In genomic region chr5:100643253-100643990, GRCm38 (mm10) we compare ENCODE assay signal across 8 mouse cellular contexts. TPM values are rescaled to one million over a fixed set of nuclear protein-coding genes. Genes with fewer than 3 reads are reported as not detected.
A peak's percentile ranks its signal among the peaks of the same experiment; 100 is the strongest.
DNase-seq lines count a peak whose midpoint lies in the region; ATAC-seq and TF ChIP-seq lines count a peak whose summit lies in the region.

No protein-coding gene starts in this region.

- H3K79me2 ChIP-seq in MEL (ENCODE audit: control insufficient read depth, insufficient read depth, low read length, poor library complexity), result no peaks in the 10 kb centered on the region

- no peak for TF ChIP-seq POLR2A in MEL (IDR thresholded peaks at IDR 0.05; ENCODE audit: control insufficient read depth in 1 of 2, insufficient read depth in 1 of 2, low read depth in 1 of 2, low read length in 2 of 2, poor library complexity in 1 of 2)

- H3K4me2 ChIP-seq in kidney, embryonic 15.5 days, result no peak overlapping the region
- no peak overlapping the region for H3K4me2 ChIP-seq in midbrain, embryonic 13.5 days (replicated peaks)
- H3K4me2 ChIP-seq in midbrain, embryonic 16.5 days (ENCODE audit: low read length), result no peak overlapping the region

- H3K36me3 ChIP-seq in kidney, embryonic 15.5 days, result no peaks in the 10 kb centered on the region
- peaks cover 0 to 23% of the 10 kb centered on the region in 2 experiments; a peak in 2 of 4 replicates for H3K36me3 ChIP-seq in MEL (ENCODE audit: control insufficient read depth in 1 of 2, insufficient read depth in 2 of 2, low read length in 2 of 2)
- no peaks in the 10 kb centered on the region for H3K36me3 ChIP-seq in midbrain, embryonic 13.5 days
- H3K36me3 ChIP-seq in midbrain, embryonic 16.5 days (ENCODE audit: control insufficient read depth, insufficient read depth, low read length), result no peaks in the 10 kb centered on the region

- no peak; the same call in 1 of the 2 replicates for TF ChIP-seq RAD21 in MEL (IDR thresholded peaks at IDR 0.05; ENCODE audit: low read depth, low read length)

- peak; percentile 50 for DNase-seq in kidney, postnatal 10 days
- peak; percentile 87 for DNase-seq in MEL (ENCODE audit: low read depth, low spot score)
- DNase-seq in cerebellum, postnatal 36 days, result peak; percentile 28 to 42
- DNase-seq in kidney, postnatal 14 days, result peak; percentile 41
- DNase-seq in skeletal muscle tissue, adult 2 months (ENCODE audit: low read depth, low spot score), result peak; percentile 33

- WGBS in kidney, embryonic 15.5 days, result 68% methylated on average over 12 of the region's 12 CpGs
- 80% methylated on average over 12 of the region's 12 CpGs for WGBS in midbrain, embryonic 13.5 days
- 69% methylated on average over 12 of the region's 12 CpGs for WGBS in midbrain, embryonic 16.5 days

- peaks cover 13% of the 10 kb centered on the region; the same call in 1 of the 2 replicates for H3K4me1 ChIP-seq in kidney, embryonic 15.5 days
- H3K4me1 ChIP-seq in MEL (ENCODE audit: control insufficient read depth in 1 of 2, insufficient read depth in 2 of 2, low read length in 2 of 2), result peaks cover 3 to 42% of the 10 kb centered on the region in 2 experiments
- H3K4me1 ChIP-seq in midbrain, embryonic 13.5 days (replicated peaks), result no peaks in the 10 kb centered on the region
- no peaks in the 10 kb centered on the region for H3K4me1 ChIP-seq in midbrain, embryonic 16.5 days (ENCODE audit: control insufficient read depth, insufficient read depth, low read length)

- H3K27me3 ChIP-seq in kidney, embryonic 15.5 days, result no peaks in the 10 kb centered on the region
- H3K27me3 ChIP-seq in MEL (ENCODE audit: control insufficient read depth in 1 of 2, insufficient read depth in 2 of 2, low read length in 2 of 2), result no peaks in the 10 kb centered on the region
- H3K27me3 ChIP-seq in midbrain, embryonic 13.5 days, result no peaks in the 10 kb centered on the region
- no peaks in the 10 kb centered on the region for H3K27me3 ChIP-seq in midbrain, embryonic 16.5 days (ENCODE audit: control insufficient read depth, insufficient read depth, low read depth, low read length)

- no peak; a peak in 1 of 4 replicates for TF ChIP-seq EP300 in MEL (IDR thresholded peaks at IDR 0.05; ENCODE audit: low read depth in 1 of 2, low read length in 2 of 2)

- TF ChIP-seq CTCF in MEL (IDR thresholded peaks at IDR 0.05 in 2 of 3, conservative IDR thresholded peaks at IDR 0.05 in 1 of 3; ENCODE audit: control insufficient read depth in 1 of 3, insufficient read depth in 1 of 3, low read depth in 2 of 3, low read length in 3 of 3, poor library complexity in 1 of 3, severe bottlenecking in 1 of 3), result no peak

- no peak for ATAC-seq in kidney, embryonic 15.5 days (replicated peaks; ENCODE audit: low FRiP score)
- no peak for ATAC-seq in midbrain, embryonic 13.5 days
- ATAC-seq in midbrain, embryonic 16.5 days, result no peak

- no peak overlapping the region for H3K9ac ChIP-seq in kidney, embryonic 15.5 days
- peak overlapping the region; percentile 15 for H3K9ac ChIP-seq in MEL (ENCODE audit: control insufficient read depth, low read depth, low read length, poor library complexity, severe bottlenecking)
- no peak overlapping the region for H3K9ac ChIP-seq in midbrain, embryonic 13.5 days (replicated peaks)
- no peak overlapping the region for H3K9ac ChIP-seq in midbrain, embryonic 16.5 days (ENCODE audit: low read depth, low read length)

- H3K27ac ChIP-seq in kidney, embryonic 15.5 days, result no peak overlapping the region
- peak overlapping the region; percentile 84 for H3K27ac ChIP-seq in MEL (ENCODE audit: control insufficient read depth, low read depth, low read length)
- H3K27ac ChIP-seq in midbrain, embryonic 13.5 days, result no peak overlapping the region
- H3K27ac ChIP-seq in midbrain, embryonic 16.5 days (ENCODE audit: low read length), result no peak overlapping the region

- no peak overlapping the region for H3K4me3 ChIP-seq in kidney, embryonic 15.5 days (replicated peaks)
- H3K4me3 ChIP-seq in MEL (ENCODE audit: control insufficient read depth in 1 of 2, insufficient read depth in 1 of 2, low read depth in 2 of 2, low read length in 2 of 2), result peak overlapping the region in 1 of 2 experiments; percentile 10; a peak in 1 of 4 replicates
- no peak overlapping the region for H3K4me3 ChIP-seq in midbrain, embryonic 13.5 days (replicated peaks)
- H3K4me3 ChIP-seq in midbrain, embryonic 16.5 days (ENCODE audit: low read depth, low read length), result no peak overlapping the region

- H3K9me3 ChIP-seq in kidney, embryonic 15.5 days (replicated peaks), result no peaks in the 10 kb centered on the region
- H3K9me3 ChIP-seq in MEL (replicated peaks; ENCODE audit: insufficient read depth, low read length), result no peaks in the 10 kb centered on the region
- H3K9me3 ChIP-seq in midbrain, embryonic 13.5 days, result no peaks in the 10 kb centered on the region
- H3K9me3 ChIP-seq in midbrain, embryonic 16.5 days (replicated peaks; ENCODE audit: control insufficient read depth, low read length, poor library complexity, severe bottlenecking), result no peaks in the 10 kb centered on the region

TF ChIP-seq in MEL, 35 proteins besides CTCF, POLR2A, EP300 and RAD21:
- peak; percentile 12; the same call in 1 of the 2 replicates for TF ChIP-seq MAX (IDR thresholded peaks at IDR 0.05; ENCODE audit: low read length)
- TF ChIP-seq ETS1 (IDR thresholded peaks at IDR 0.05; ENCODE audit: low read depth, low read length), result peak; percentile 57
- TF ChIP-seq GABPA (IDR thresholded peaks at IDR 0.05; ENCODE audit: low read depth, low read length), result no peak
- no peak for TF ChIP-seq ZKSCAN1 (IDR thresholded peaks at IDR 0.05; ENCODE audit: low read depth, low read length)
- no peak for TF ChIP-seq MAFK (IDR thresholded peaks at IDR 0.05; ENCODE audit: borderline replicate concordance, low read depth, low read length)
- no peak for TF ChIP-seq MEF2A (IDR thresholded peaks at IDR 0.05; ENCODE audit: extremely low read depth, insufficient replicate concordance, low read depth, low read length, poor library complexity, severe bottlenecking)
- peak; percentile 44; the same call in 1 of the 2 replicates for TF ChIP-seq RCOR1 (IDR thresholded peaks at IDR 0.05; ENCODE audit: low read depth, low read length)
- no peak; the same call in 1 of the 2 replicates for TF ChIP-seq MXI1 (IDR thresholded peaks at IDR 0.05; ENCODE audit: low read depth, low read length)
- TF ChIP-seq CHD2 (IDR thresholded peaks at IDR 0.05; ENCODE audit: low read length), result no peak
- peak; percentile 74 for TF ChIP-seq ZNF384 (IDR thresholded peaks at IDR 0.05; ENCODE audit: low read depth, low read length)
- TF ChIP-seq SIN3A (IDR thresholded peaks at IDR 0.05; ENCODE audit: low read length), result no peak

RNA-seq across cellular contexts. Expression of gene Coq2, which starts 31.5 kb away (rescaled TPM):
- polyA plus RNA-seq in kidney, embryonic 15.5 days (2015; fragmentation: Nextera tagmentation; extraction: Ambion mirVana), result 60.8 and 62.5 TPM in 2 replicates
- total RNA-seq in MEL (2012; rRNA removed), result 30.9 and 35.4 TPM in 2 replicates
- polyA plus RNA-seq in MEL (2012; ENCODE audit: insufficient read depth in 1 of 2, insufficient read length in 2 of 2, low read depth in 1 of 2, low replicate concordance in 2 of 2, missing spikeins in 1 of 2), result 10 to 100 TPM in 1 of 2 experiments, not detected in 1; 56.1 TPM
- polyA plus RNA-seq in midbrain, embryonic 13.5 days (2015; fragmentation: Nextera tagmentation; extraction: Ambion mirVana), result 37.8 and 47.9 TPM in 2 replicates
- 46.1 and 48.2 TPM in 2 replicates for polyA plus RNA-seq in midbrain, embryonic 16.5 days (2015; fragmentation: Nextera tagmentation; extraction: Ambion mirVana)

Comparison
In these comparisons a context has a peak if more than half of its experiments do, and no peak if none do; other contexts are left out.
1. DNase-seq: peak in every context shown above with its lines; median percentile 87 in MEL; 50 in kidney, postnatal 10 days; 41 in kidney, postnatal 14 days; 35 in cerebellum, postnatal 36 days; 33 in skeletal muscle tissue, adult 2 months.